Mouse (Mus musculus) hindlimb bud, embryonic 11.5 days (tissue): ENCODE measurements around the gene Large1.
"Not testable (repeated sequence)": the region's sequence is repeated elsewhere in the genome, so short reads cannot be mapped to it uniquely, and the experiment has no call there.

Source experiments
- DNase-seq: peaks from one replicate; pipeline ENCODE4 v3.0.0-alpha.2; 2012; ENCODE audit warnings: low read depth, low spot score; ENCODE audit errors: extremely low spot score

Large1 gene

GRCm38 (mm10) chr8:73295531-73295930 is 57.8 kb downstream of the Large1 start:
- DNase-seq = no peak

GRCm38 (mm10) chr8:73293655-73294054 is 59.7 kb downstream of the Large1 start:
- no peak for DNase-seq

GRCm38 (mm10) chr8:73291630-73292029 is 61.7 kb downstream of the Large1 start:
- no peak for DNase-seq

- DNase-seq = no peak
Observed at GRCm38 (mm10) chr8:73290636-73291035, 62.7 kb downstream of the Large1 start.

- DNase-seq = no peak
Observed at GRCm38 (mm10) chr8:73289831-73290230, 63.5 kb downstream of the Large1 start.

GRCm38 (mm10) chr8:73281996-73282395 is 71.3 kb downstream of the Large1 start:
- DNase-seq = no peak

- no peak for DNase-seq
Observed at GRCm38 (mm10) chr8:73276015-73276414, 77.3 kb downstream of the Large1 start.

GRCm38 (mm10) chr8:73275445-73275844 is 77.9 kb downstream of the Large1 start:
- not testable (repeated sequence) for DNase-seq

- no peak for DNase-seq
Observed at GRCm38 (mm10) chr8:73273150-73273549, 80.2 kb downstream of the Large1 start.

GRCm38 (mm10) chr8:73270991-73271390 is 82.3 kb downstream of the Large1 start:
- DNase-seq = no peak

GRCm38 (mm10) chr8:73257981-73258380 is 95.4 kb downstream of the Large1 start:
- DNase-seq = no peak

- no peak for DNase-seq
Observed at GRCm38 (mm10) chr8:73244186-73244585, 109.2 kb downstream of the Large1 start.

GRCm38 (mm10) chr8:73242066-73242465 is 111.3 kb downstream of the Large1 start:
- DNase-seq = no peak

GRCm38 (mm10) chr8:73234209-73234608 is 119.1 kb downstream of the Large1 start:
- no peak for DNase-seq

GRCm38 (mm10) chr8:73233358-73234041 is 119.8 kb downstream of the Large1 start:
- DNase-seq = no peak

- DNase-seq = no peak
Observed at GRCm38 (mm10) chr8:73226841-73227240, 126.5 kb downstream of the Large1 start.

- no peak for DNase-seq
Observed at GRCm38 (mm10) chr8:73225654-73226053, 127.7 kb downstream of the Large1 start.

- no peak for DNase-seq
Observed at GRCm38 (mm10) chr8:73219178-73219811, 134.0 kb downstream of the Large1 start.

GRCm38 (mm10) chr8:73206831-73207230 is 146.5 kb downstream of the Large1 start:
- DNase-seq = no peak

GRCm38 (mm10) chr8:73201854-73202253 is 151.5 kb downstream of the Large1 start:
- no peak for DNase-seq

- no peak for DNase-seq
Observed at GRCm38 (mm10) chr8:73197714-73198113, 155.6 kb downstream of the Large1 start.

GRCm38 (mm10) chr8:73188684-73189083 is 164.7 kb downstream of the Large1 start:
- DNase-seq = no peak

GRCm38 (mm10) chr8:73187381-73187780 is 166.0 kb downstream of the Large1 start:
- no peak for DNase-seq
